Mouse (Mus musculus): ENCODE data around the gene Stim2. TPM values are rescaled to one million over a fixed set of nuclear protein-coding genes. Genes with fewer than 3 reads are reported as not detected.
A peak's percentile ranks its signal among the peaks of the same experiment; 100 is the strongest.

The Stim2 gene
- polyA plus RNA-seq, 1 experiment from 2014 or later: 11.3 TPM

- ATAC-seq (replicated peaks; ENCODE audit: insufficient number of reproducible peaks, insufficient read depth, low FRiP score, low read depth): no peak
- 52% methylated on average over 19 of the region's 19 CpGs for WGBS
- Histone ChIP-seq H3K27me3 (no peaks in the 10 kb centered on the region), H3K9ac (no peak overlapping the region), H3K9me3 (replicated peaks) (no peaks in the 10 kb centered on the region), H3K4me1 (replicated peaks) (no peaks in the 10 kb centered on the region), H3K27ac (no peak overlapping the region), H3K4me2 (no peak overlapping the region), H3K4me3 (no peak overlapping the region), H3K36me3 (peaks cover 10% of the 10 kb centered on the region)
These were observed 120.3 kb downstream of the Stim2 start for GRCm38 (mm10) chr5:54118410-54119212.

- no peak for ATAC-seq (replicated peaks; ENCODE audit: insufficient number of reproducible peaks, insufficient read depth, low FRiP score, low read depth)
- 78% methylated on average over 5 of the region's 5 CpGs for WGBS
These were observed 149.9 kb downstream of the Stim2 start for GRCm38 (mm10) chr5:54148091-54148795.

DNA sequence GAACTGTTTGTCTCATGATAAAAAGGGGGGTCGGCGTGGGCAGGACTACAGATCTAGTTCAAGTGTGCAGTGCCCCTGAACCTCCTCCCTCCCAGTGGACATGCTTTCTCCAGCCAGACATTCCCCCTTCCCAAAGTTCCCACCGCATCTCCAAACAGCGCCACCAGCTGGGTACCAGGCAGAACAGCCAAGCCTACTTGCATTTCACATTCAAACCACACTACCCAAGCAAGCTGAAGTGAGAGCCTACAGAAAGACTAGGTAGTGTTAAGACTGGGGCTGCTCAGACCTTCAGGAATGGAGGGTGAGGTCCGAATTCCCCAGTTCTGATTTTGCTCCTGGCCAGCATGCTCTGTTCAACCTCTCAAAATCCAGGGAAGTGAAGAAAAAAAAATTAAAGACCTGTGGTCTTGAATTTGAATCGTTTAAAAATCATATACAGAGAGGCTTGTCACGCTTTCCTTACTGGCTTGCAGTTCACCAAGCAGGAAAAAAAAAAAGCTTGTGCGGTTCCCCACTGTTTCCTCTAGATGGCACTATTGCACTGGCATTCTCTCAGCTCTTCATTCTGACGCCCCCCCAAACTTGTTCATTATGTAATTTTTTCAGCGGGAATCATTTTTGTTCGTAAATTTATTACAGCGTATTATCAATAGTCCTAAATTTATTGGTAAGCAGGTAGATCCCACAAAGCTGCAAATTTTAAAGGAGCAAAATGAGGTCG, 156.4 kb downstream of the Stim2 start:
- Histone ChIP-seq H3K9ac (peak overlapping the region; percentile 12; the same call in 1 of the 2 replicates), H3K4me2 (peak overlapping the region; percentile 48), H3K4me3 (no peak overlapping the region), H3K27me3 (peaks cover 4% of the 10 kb centered on the region; the same call in 1 of the 2 replicates), H3K36me3 (no peaks in the 10 kb centered on the region), H3K4me1 (replicated peaks) (peaks cover 37% of the 10 kb centered on the region), H3K27ac (no peak overlapping the region), H3K9me3 (replicated peaks) (no peaks in the 10 kb centered on the region)
- ATAC-seq (replicated peaks; ENCODE audit: insufficient number of reproducible peaks, insufficient read depth, low FRiP score, low read depth): no peak; the same call in 1 of the 2 replicates
- 22% methylated on average over 13 of the region's 13 CpGs for WGBS

More at GRCm38 (mm10) chr5:54148091-54148795, 149.9 kb downstream of the Stim2 start:
- Histone ChIP-seq H3K27me3 (no peaks in the 10 kb centered on the region), H3K4me2 (no peak overlapping the region), H3K9ac (no peak overlapping the region), H3K4me1 (replicated peaks) (no peaks in the 10 kb centered on the region), H3K27ac (no peak overlapping the region), H3K4me3 (no peak overlapping the region), H3K9me3 (replicated peaks) (no peaks in the 10 kb centered on the region), H3K36me3 (no peaks in the 10 kb centered on the region)

GRCm38 (mm10) chr5:54155227-54155776, 157.0 kb downstream of the Stim2 start:
- H3K4me2 ChIP-seq: peak overlapping the region; percentile 48
- H3K27ac ChIP-seq: no peak overlapping the region
- H3K9me3 ChIP-seq (replicated peaks): no peaks in the 10 kb centered on the region
- no peak for ATAC-seq (replicated peaks; ENCODE audit: insufficient number of reproducible peaks, insufficient read depth, low FRiP score, low read depth)
- H3K4me3 ChIP-seq: no peak overlapping the region
- WGBS: 62% methylated on average over 12 of the region's 12 CpGs
- H3K27me3 ChIP-seq: peaks cover 4% of the 10 kb centered on the region; the same call in 1 of the 2 replicates
- no peaks in the 10 kb centered on the region for H3K36me3 ChIP-seq
- peaks cover 40% of the 10 kb centered on the region for H3K4me1 ChIP-seq (replicated peaks)
- H3K9ac ChIP-seq: no peak overlapping the region

- Histone ChIP-seq H3K4me3 (no peak overlapping the region), H3K27me3 (peaks cover 4% of the 10 kb centered on the region; the same call in 1 of the 2 replicates), H3K4me1 (replicated peaks) (peaks cover 40% of the 10 kb centered on the region), H3K9me3 (replicated peaks) (no peaks in the 10 kb centered on the region), H3K9ac (no peak overlapping the region), H3K4me2 (no peak overlapping the region), H3K27ac (no peak overlapping the region), H3K36me3 (no peaks in the 10 kb centered on the region)
- WGBS: 84% methylated on average over 4 of the region's 4 CpGs
- ATAC-seq (replicated peaks; ENCODE audit: insufficient number of reproducible peaks, insufficient read depth, low FRiP score, low read depth): no peak
These were observed 157.6 kb downstream of the Stim2 start for GRCm38 (mm10) chr5:54155916-54156315.

GRCm38 (mm10) chr5:54156944-54157527, 158.7 kb downstream of the Stim2 start:
- H3K4me2 ChIP-seq: no peak overlapping the region
- ATAC-seq (replicated peaks; ENCODE audit: insufficient number of reproducible peaks, insufficient read depth, low FRiP score, low read depth): peak; percentile 53
- no peak overlapping the region for H3K4me3 ChIP-seq
- no peaks in the 10 kb centered on the region for H3K9me3 ChIP-seq (replicated peaks)
- no peaks in the 10 kb centered on the region for H3K36me3 ChIP-seq
- H3K4me1 ChIP-seq (replicated peaks): peaks cover 40% of the 10 kb centered on the region
- H3K27me3 ChIP-seq: peaks cover 4% of the 10 kb centered on the region; the same call in 1 of the 2 replicates
- H3K27ac ChIP-seq: peak overlapping the region; percentile 71
- H3K9ac ChIP-seq: no peak overlapping the region
- WGBS: 16% methylated on average over 11 of the region's 11 CpGs

GRCm38 (mm10) chr5:54158230-54158629, 159.9 kb downstream of the Stim2 start:
- 27% methylated on average over 9 of the region's 9 CpGs for WGBS
- peak overlapping the region; percentile 71; the same call in 1 of the 2 replicates for H3K27ac ChIP-seq
- ATAC-seq (replicated peaks; ENCODE audit: insufficient number of reproducible peaks, insufficient read depth, low FRiP score, low read depth): peak; percentile 70

DNA sequence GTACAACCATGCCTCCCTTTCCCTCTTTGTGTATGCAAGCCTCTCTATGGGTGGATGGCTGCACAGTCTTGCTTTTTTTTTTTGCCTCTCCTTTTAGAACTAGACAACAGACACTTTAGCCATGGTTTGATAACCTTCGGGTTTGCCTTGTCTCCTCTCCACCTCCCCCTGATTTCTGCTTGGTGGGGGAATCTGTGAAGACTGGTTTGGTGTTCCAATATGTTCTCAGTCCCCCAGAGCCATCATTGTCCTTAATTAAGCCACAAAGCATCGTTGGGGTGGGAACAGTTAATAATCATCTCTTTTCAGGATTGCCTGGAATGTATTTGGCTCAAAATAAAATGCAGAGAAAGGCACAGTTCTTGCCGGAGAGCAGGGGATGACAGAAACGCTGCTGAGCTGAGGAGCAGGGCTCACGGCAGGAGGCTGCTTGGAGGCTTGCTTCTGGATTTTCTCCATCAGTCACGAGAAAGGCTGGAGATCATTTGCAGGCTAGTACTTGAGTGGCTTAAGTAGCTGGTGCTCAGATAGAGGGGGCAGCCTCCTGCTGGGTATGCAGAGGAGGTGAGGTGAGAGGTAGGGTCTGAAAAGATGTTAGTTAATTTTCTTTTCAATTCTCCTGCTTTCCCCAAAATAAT, 161.0 kb downstream of the Stim2 start:
- Histone ChIP-seq H3K4me3 (no peak overlapping the region), H3K36me3 (no peaks in the 10 kb centered on the region), H3K27me3 (no peaks in the 10 kb centered on the region), H3K4me1 (replicated peaks) (peaks cover 44% of the 10 kb centered on the region), H3K9ac (no peak overlapping the region), H3K27ac (peak overlapping the region; percentile 58), H3K4me2 (peak overlapping the region; percentile 33), H3K9me3 (replicated peaks) (no peaks in the 10 kb centered on the region)
- ATAC-seq (replicated peaks; ENCODE audit: insufficient number of reproducible peaks, insufficient read depth, low FRiP score, low read depth): no peak
- 9% methylated on average over 6 of the region's 6 CpGs for WGBS

More at GRCm38 (mm10) chr5:54158230-54158629, 159.9 kb downstream of the Stim2 start:
- Histone ChIP-seq H3K9ac (no peak overlapping the region), H3K4me2 (no peak overlapping the region), H3K4me1 (replicated peaks) (peaks cover 40% of the 10 kb centered on the region), H3K4me3 (no peak overlapping the region), H3K27me3 (peaks cover 4% of the 10 kb centered on the region; the same call in 1 of the 2 replicates), H3K9me3 (replicated peaks) (no peaks in the 10 kb centered on the region), H3K36me3 (no peaks in the 10 kb centered on the region)

DNA sequence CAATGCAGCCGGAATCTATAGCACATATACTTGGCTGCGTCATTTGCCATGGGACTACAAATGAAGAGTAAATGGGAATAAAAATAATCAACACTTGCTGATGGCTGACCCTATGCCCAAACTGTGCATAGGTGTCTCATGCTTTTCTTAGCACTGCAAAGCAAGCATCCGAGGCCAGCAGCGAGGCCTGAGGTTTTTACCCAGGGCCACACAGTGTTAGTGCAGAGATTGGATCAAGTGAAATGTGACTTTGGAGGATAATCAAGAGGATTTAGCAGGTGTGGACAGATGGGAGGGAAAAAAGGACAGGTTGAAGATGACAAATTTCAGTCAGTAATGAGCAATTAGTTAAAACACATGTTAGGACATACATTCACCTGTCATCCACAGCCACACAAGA, 162.3 kb downstream of the Stim2 start:
- WGBS: 83% methylated on average over 4 of the region's 4 CpGs
- no peaks in the 10 kb centered on the region for H3K27me3 ChIP-seq
- ATAC-seq (replicated peaks; ENCODE audit: insufficient number of reproducible peaks, insufficient read depth, low FRiP score, low read depth): no peak
- H3K9me3 ChIP-seq (replicated peaks): no peaks in the 10 kb centered on the region
- peaks cover 38% of the 10 kb centered on the region for H3K4me1 ChIP-seq (replicated peaks)
- no peak overlapping the region for H3K27ac ChIP-seq
- H3K4me3 ChIP-seq: no peak overlapping the region
- H3K36me3 ChIP-seq: no peaks in the 10 kb centered on the region
- H3K9ac ChIP-seq: no peak overlapping the region
- H3K4me2 ChIP-seq: no peak overlapping the region

DNA sequence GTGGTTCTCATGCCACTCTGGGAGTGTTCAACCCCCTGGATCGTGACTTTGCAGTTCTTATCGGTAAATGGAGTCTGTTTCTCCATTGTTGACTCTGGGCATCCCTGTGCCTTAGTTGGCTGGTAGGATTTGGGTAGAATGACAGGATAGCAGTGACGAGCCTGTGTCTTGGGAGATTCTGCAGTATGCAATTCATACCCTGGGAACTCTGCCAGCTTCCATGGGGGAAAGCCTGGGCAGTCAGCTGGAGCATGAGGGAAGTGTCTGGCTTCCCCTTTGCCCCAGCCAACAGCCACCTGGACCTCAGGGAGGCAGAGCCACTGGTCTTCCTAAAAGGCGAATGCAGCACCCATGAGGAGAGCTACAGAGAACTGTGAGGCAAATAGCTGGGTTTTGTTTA, 165.6 kb downstream of the Stim2 start:
- Histone ChIP-seq H3K4me3 (no peak overlapping the region), H3K27me3 (no peaks in the 10 kb centered on the region), H3K9me3 (replicated peaks) (no peaks in the 10 kb centered on the region), H3K27ac (no peak overlapping the region), H3K36me3 (no peaks in the 10 kb centered on the region), H3K4me2 (no peak overlapping the region), H3K9ac (no peak overlapping the region), H3K4me1 (replicated peaks) (peaks cover 15% of the 10 kb centered on the region)
- 0 out of 2 replicates have a peak, but pooled peaks have one; percentile 31 for ATAC-seq (replicated peaks; ENCODE audit: insufficient number of reproducible peaks, insufficient read depth, low FRiP score, low read depth)
- WGBS: 55% methylated on average over 4 of the region's 4 CpGs

Measured in heart, embryonic 15.5 days (tissue).